Mouse (Mus musculus) neural tube, embryonic 12.5 days (tissue): ENCODE measurements around the gene Foxf1. TPM values are rescaled to one million over a fixed set of nuclear protein-coding genes. Genes with fewer than 3 reads are reported as not detected.

ENCODE experiments used
- ATAC-seq: fragments of 200-750 bp; cut with Nextera tagmentation; 2 replicates; pipeline ENCODE4 v1.8.0; 2017; ENCODE audit warnings: low read depth, mild to moderate bottlenecking, moderate TSS enrichment, moderate library complexity; ENCODE audit not compliant: low FRiP score
- H3K27ac ChIP-seq: fragments of 300-500 bp; sonication (generic); 2 replicates; pipeline ENCODE4 v1.5.1; 2016
- H3K27me3 ChIP-seq: fragments of 300-500 bp; sonication (generic); replicated peaks from 2 replicates; pipeline ENCODE4 v1.6.1; 2016; ENCODE audit warnings: mild to moderate bottlenecking
- H3K36me3 ChIP-seq: fragments of 300-500 bp; sonication (generic); 2 replicates; pipeline ENCODE4 v1.6.1; 2016; ENCODE audit warnings: mild to moderate bottlenecking
- H3K4me1 ChIP-seq: fragments of 300-500 bp; sonication (generic); 2 replicates; pipeline ENCODE4 v1.6.1; 2016
- H3K4me2 ChIP-seq: fragments of 300-500 bp; sonication (generic); replicated peaks from 2 replicates; pipeline ENCODE4 v1.6.1; 2016; ENCODE audit warnings: mild to moderate bottlenecking
- H3K4me3 ChIP-seq: fragments of 300-500 bp; sonication (generic); 2 replicates; pipeline ENCODE4 v1.5.1; 2016
- H3K9ac ChIP-seq: fragments of 300-500 bp; sonication (generic); 2 replicates; pipeline ENCODE4 v1.6.1; 2016; ENCODE audit warnings: mild to moderate bottlenecking
- H3K9me3 ChIP-seq: fragments of 300-500 bp; sonication (generic); 2 replicates; pipeline ENCODE4 v1.6.1; 2016; ENCODE audit warnings: mild to moderate bottlenecking
- WGBS: fragments of 180-500 bp; shearing (Covaris S2); methylation state at CpG from one replicate; pipeline ENCODE4 v1.1.7; 2016; 5-methylcytosine and 5-hydroxymethylcytosine counted together
- microRNA-seq: library from miRNA; unstranded; fragments of <30 nt; microRNA quantifications from one replicate; pipeline ENCODE4, GENCODE M21; 2017
- polyA plus RNA-seq: library from polyadenylated mRNA; unstranded; fragments of >200 nt; fragmentation: Nextera tagmentation; extraction: Ambion mirVana; gene quantifications from 2 replicates; pipeline ENCODE4 v1.2.1, GENCODE M21; 2016

The Foxf1 gene
- polyA plus RNA-seq, 1 experiment from 2014 or later = 4.2 TPM

DNA sequence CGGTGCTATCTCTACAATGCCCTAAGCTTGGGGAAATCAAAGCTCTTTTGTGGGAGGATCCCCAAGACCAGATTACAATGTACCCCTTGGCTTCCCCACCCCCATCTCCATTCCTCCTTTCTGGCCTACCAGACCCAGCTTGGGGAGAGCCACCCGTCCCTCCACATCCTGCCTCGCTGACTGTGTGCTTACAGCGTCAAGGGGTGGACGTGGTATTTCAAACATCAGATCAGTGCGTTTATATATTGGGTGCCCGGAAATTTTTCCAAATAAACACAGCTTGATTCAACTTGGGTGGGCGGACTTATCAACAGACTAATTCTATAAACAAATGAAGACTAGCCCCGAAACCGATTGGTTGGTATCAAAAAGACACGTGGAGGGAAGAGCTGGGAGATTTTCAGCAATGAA lies 43.1 kb downstream of the Foxf1 start:
- Histone ChIP-seq H3K9me3 (0 out of 2 replicates have a peak, but pooled peaks cover 3% of the 10 kb centered on the region), H3K4me1 (peaks cover 20% of the 10 kb centered on the region), H3K4me2 (no peak overlapping the region), H3K9ac (no peak overlapping the region), H3K36me3 (no peaks in the 10 kb centered on the region), H3K27ac (no peak overlapping the region), H3K27me3 (peaks cover 98% of the 10 kb centered on the region), H3K4me3 (no peak overlapping the region)
- ATAC-seq = no peak
- WGBS = 4% methylated on average over 11 of the region's 11 CpGs

DNA sequence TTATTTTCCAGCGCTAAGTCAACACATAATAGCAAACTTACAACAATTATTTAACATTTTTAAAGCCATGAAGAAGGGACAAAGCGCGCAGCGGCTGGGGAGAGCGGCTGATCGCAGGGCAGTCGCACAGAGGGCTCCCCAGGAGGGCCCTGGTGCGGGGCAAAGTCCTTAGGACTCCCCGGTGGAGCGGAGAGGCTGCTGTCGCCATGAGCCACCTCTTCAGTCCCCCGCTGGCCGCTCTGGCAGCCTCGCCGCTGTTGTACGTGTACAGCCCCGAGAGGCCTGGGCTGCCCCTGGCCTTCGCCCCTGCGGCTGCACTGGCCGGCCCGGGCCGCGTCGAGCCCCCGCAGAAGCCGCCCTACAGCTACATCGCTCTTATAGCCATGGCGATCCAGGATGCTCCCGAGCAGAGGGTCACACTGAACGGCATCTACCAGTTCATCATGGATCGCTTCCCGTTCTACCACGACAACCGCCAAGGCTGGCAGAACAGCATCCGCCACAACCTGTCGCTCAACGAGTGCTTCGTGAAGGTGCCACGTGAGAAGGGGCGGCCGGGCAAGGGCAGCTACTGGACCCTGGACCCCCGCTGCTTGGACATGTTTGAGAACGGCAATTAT lies 43.7 kb downstream of the Foxf1 start, which contains the start of gene Foxl1:
TSS of gene Foxl1 (plus strand) at position 185 of the 620 bp plus-strand sequence.
- peak within 1 kb of the TSS; percentile 46 for H3K4me2 ChIP-seq
- 0 out of 2 replicates have a peak, but pooled peaks cover 3% of the 10 kb centered on the region for H3K9me3 ChIP-seq
- peak within 1 kb of the TSS; percentile 26; the same call in 1 of the 2 replicates for H3K9ac ChIP-seq
- 1% methylated on average over 43 of the region's 43 CpGs for WGBS
- peak within 1 kb of the TSS; percentile 8 for H3K4me3 ChIP-seq
- H3K27me3 ChIP-seq = peaks cover 94% of the 10 kb centered on the region
- no peak within 1 kb of the TSS for H3K27ac ChIP-seq
- no peaks in the 10 kb centered on the region for H3K36me3 ChIP-seq
- peaks cover 17% of the 10 kb centered on the region for H3K4me1 ChIP-seq
- no peak for ATAC-seq

DNA sequence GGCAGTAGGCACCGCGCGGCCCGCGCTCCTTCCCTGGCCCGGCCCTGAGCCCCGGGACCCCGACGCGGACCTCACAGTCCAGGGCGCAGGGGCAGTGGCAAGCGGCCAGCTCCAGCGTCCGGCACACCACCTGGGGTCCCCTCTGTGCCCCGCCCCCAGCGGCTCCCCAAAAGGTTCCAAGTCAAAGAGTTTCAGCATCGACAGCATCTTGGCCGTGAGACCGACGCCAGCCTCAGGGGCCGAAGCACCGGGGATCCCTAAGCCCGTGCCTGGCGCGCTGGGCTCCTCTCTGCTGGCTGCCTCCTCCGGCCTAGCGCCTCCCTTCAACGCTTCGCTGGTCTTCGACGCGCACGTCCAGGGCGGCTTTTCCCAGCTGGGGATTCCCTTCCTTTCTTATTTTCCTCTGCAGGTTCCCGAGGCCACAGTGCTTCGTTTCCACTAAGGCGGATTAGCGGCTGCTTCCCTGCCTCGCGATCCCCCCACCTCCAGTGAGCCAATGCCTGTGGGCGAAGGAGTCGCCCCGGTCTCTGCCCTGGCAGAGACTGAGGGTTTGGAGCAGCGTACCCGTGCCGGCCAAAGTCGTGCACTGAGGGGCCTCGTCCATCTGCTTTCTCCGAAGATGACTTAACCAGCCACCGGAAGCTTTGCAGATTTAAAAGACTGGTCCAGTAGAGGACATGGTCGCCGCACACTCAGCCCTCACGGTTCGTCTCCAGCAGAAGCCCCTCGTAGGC lies 44.5 kb downstream of the Foxf1 start:
- Histone ChIP-seq H3K9ac (peak overlapping the region; percentile 26; the same call in 1 of the 2 replicates), H3K9me3 (0 out of 2 replicates have a peak, but pooled peaks cover 3% of the 10 kb centered on the region), H3K4me1 (peaks cover 17% of the 10 kb centered on the region), H3K27ac (no peak overlapping the region), H3K27me3 (peaks cover 86% of the 10 kb centered on the region), H3K4me2 (peak overlapping the region; percentile 46), H3K36me3 (no peaks in the 10 kb centered on the region), H3K4me3 (peak overlapping the region; percentile 8)
- 1% methylated on average over 55 of the region's 55 CpGs for WGBS
- no peak for ATAC-seq

DNA sequence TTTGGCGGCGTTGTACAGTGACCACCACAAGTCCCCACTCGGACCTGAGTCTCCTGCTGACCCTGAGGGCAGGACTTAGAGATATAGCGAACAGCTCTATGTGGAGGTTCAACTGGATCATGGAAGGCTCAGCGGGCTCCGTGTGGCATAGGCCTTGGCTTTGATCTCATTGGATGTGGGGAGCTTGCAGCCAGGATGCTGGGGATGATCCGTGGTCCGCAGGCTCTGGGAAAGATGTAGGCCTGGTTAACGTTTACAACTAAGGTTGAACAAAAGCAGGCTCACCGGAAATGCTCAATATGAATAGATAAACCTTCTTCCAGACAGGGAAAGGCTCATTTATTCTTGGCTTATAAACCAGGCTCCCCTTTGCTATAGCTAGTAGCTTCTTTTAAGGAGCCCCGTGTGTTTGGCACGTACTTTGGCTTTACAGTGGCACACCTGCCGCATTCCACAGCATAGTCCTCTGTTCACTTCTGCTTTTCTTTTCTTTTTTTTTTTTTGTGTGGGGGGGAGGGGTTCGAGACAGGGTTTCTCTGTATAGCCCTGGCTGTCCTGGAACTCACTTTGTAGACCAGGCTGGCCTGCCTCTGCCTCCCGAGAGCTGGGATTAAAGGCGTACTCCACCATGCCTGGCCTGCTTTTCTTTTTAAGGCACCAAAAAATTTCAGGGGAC lies 45.2 kb downstream of the Foxf1 start:
- H3K27me3 ChIP-seq = peaks cover 79% of the 10 kb centered on the region
- no peaks in the 10 kb centered on the region for H3K36me3 ChIP-seq
- 15% methylated on average over 16 of the region's 16 CpGs for WGBS
- no peak overlapping the region; the same call in 1 of the 2 replicates for H3K4me2 ChIP-seq
- no peaks in the 10 kb centered on the region for H3K9me3 ChIP-seq
- peaks cover 17% of the 10 kb centered on the region for H3K4me1 ChIP-seq
- no peak for ATAC-seq
- no peak overlapping the region for H3K4me3 ChIP-seq
- no peak overlapping the region for H3K9ac ChIP-seq
- H3K27ac ChIP-seq = no peak overlapping the region

DNA sequence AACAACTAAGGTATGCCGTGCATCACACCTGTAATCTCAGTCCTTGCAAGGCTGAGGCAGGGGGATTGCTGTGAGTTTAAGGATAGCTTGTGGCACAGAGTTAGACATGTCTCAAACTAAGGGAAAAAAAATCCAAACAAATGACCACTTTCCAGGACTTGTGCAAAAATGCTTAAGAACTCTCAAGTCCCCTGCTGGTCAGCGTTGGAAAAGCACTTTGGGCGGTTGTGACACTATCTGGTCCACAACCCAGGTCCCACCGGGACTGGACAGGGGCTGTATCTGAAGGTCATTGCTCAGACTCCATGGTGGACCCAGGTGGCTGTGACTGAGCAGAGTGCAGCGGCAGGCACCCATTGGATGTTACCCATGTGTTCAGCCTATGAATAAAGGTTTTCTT lies 46.3 kb downstream of the Foxf1 start:
- H3K27me3 ChIP-seq = peaks cover 72% of the 10 kb centered on the region
- no peak overlapping the region for H3K4me2 ChIP-seq
- ATAC-seq = no peak
- 34% methylated on average over 5 of the region's 5 CpGs for WGBS
- no peak overlapping the region for H3K4me3 ChIP-seq
- H3K9ac ChIP-seq = no peak overlapping the region
- no peaks in the 10 kb centered on the region for H3K36me3 ChIP-seq
- no peak overlapping the region for H3K27ac ChIP-seq
- H3K9me3 ChIP-seq = no peaks in the 10 kb centered on the region
- H3K4me1 ChIP-seq = peaks cover 10% of the 10 kb centered on the region

DNA sequence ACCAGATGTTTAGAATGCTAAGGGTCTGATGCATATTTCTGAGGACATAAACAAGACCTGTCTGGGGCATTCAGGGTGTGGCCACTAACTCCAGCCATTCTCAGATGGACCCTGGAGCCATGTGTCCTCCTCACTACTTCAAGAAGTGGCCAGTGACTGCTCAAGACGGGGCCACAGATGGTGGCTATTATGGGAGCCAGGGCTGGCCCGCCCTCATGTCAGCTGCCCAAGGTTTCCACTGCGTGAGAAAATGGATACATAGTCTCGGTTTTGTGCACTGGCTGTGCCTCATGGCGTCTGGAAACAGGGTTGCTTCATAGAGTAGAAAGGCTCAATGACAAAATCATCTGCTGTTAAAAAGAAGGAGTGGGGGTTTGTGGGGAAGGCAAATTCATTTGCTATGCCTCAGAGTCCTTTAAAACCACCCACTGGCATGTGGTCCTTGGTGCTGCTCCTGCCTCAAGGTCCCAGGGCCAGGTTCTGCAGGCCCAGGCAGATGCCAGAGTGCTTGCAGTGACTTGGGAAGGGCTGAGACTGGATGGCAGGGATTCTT lies 48.9 kb downstream of the Foxf1 start:
- H3K4me2 ChIP-seq = no peak overlapping the region
- no peak overlapping the region for H3K27ac ChIP-seq
- ATAC-seq = no peak
- peaks cover 7% of the 10 kb centered on the region for H3K4me1 ChIP-seq
- H3K27me3 ChIP-seq = peaks cover 47% of the 10 kb centered on the region
- WGBS = 69% methylated on average over 5 of the region's 5 CpGs
- H3K4me3 ChIP-seq = no peak overlapping the region
- no peak overlapping the region for H3K9ac ChIP-seq
- H3K9me3 ChIP-seq = peaks cover 8% of the 10 kb centered on the region; the same call in 1 of the 2 replicates
- no peaks in the 10 kb centered on the region for H3K36me3 ChIP-seq

DNA sequence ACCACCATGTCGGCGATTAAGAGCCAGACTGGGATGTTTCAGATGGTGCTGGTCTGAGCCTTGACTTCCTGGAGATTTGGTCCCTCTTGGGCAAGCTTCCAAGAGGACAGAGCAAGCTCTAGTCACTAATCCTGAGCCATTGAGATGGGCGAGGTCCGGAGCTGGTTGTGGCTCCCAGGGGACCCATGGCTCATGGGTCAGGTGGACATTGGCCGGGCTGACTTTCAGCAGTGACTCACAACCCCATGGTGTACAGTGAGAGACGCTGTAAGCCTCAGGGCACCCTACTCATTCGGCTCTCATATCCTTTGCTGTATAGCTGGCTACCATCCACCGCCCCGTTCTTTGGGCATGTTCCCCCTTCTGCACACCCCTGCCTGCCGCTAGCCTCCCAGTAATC lies 49.9 kb downstream of the Foxf1 start:
- WGBS = 89% methylated on average over 10 of the region's 10 CpGs
- ATAC-seq = no peak
- Histone ChIP-seq H3K4me2 (no peak overlapping the region), H3K36me3 (no peaks in the 10 kb centered on the region), H3K4me1 (no peaks in the 10 kb centered on the region), H3K9ac (no peak overlapping the region), H3K4me3 (no peak overlapping the region), H3K9me3 (peaks cover 12% of the 10 kb centered on the region), H3K27ac (no peak overlapping the region), H3K27me3 (peaks cover 36% of the 10 kb centered on the region)

DNA sequence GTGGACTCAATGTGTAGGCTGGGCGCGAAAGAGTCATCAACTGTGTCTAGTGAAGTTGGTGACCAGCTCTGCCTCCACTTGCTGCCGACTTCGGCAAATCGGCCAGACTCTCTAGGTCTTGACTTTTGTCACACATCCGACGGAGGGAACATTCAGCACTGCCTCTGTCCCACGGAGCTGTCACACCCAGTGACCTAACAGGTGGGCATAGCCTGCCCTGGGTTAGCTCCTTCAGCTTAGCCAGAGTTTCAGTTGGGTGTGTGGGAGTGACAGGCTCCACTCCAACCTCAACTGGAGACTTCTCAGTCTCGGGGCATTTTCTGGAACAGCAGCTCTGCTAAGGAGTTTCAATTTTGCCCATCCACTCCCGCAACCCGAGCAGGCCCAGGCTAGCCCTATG lies 50.3 kb downstream of the Foxf1 start:
- Histone ChIP-seq H3K4me2 (no peak overlapping the region), H3K9me3 (peaks cover 12% of the 10 kb centered on the region), H3K27ac (no peak overlapping the region), H3K4me1 (no peaks in the 10 kb centered on the region), H3K36me3 (no peaks in the 10 kb centered on the region), H3K9ac (no peak overlapping the region), H3K4me3 (no peak overlapping the region), H3K27me3 (peaks cover 32% of the 10 kb centered on the region)
- WGBS = 88% methylated on average over 11 of the region's 11 CpGs
- no peak for ATAC-seq

DNA sequence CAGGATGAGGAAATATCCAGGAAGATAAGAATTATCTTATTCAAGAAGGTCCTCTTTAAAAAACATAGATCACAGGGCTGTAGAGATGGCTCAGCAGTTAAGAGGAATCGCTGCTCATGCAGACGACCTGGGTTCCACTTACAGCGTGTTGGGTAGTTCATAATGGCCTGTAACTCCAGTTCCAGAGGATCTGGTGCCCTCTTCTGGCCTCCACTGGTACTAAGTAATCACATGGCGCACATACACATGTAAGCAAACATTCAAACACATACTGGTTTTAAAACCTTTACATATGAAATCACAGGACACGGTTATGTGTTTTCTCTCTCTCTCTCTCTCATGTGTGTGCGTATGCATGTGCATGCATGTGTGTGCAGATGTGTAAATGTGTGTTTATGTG lies 52.7 kb downstream of the Foxf1 start:
- H3K4me1 ChIP-seq = no peaks in the 10 kb centered on the region
- 92% methylated on average over 6 of the region's 6 CpGs for WGBS
- H3K9ac ChIP-seq = no peak overlapping the region
- no peak overlapping the region for H3K4me2 ChIP-seq
- no peaks in the 10 kb centered on the region for H3K36me3 ChIP-seq
- H3K9me3 ChIP-seq = peaks cover 12% of the 10 kb centered on the region
- H3K4me3 ChIP-seq = no peak overlapping the region
- peaks cover 10% of the 10 kb centered on the region for H3K27me3 ChIP-seq
- ATAC-seq = no peak
- no peak overlapping the region for H3K27ac ChIP-seq

Small RNA genes lying within 50 kb of the gene (microRNA-seq; reads per million reads assigned to microRNA genes)
- not detected for gene Gm27530

Other genes with a start within 250 kb of the Foxf1 start
- gene Mthfsd, start 24.0 kb downstream of the Foxf1 start, polyA plus RNA-seq = 67.3 and 70.0 TPM in 2 replicates
- gene Foxc2, start 31.8 kb downstream of the Foxf1 start, polyA plus RNA-seq = 17.0 and 20.9 TPM in 2 replicates
- 1.1 and 1.6 TPM in 2 replicates for gene Foxl1, start 43.6 kb downstream of the Foxf1 start, polyA plus RNA-seq